Mouse (Mus musculus): Measurements from ENCODE around the gene Neurl1a. TPM values are rescaled to one million over a fixed set of nuclear protein-coding genes. Genes with fewer than 3 reads are reported as not detected.

Neurl1a gene
- polyA plus RNA-seq, 1 experiment = 4.6 TPM

- WGBS = 73% methylated on average over 7 of the region's 7 CpGs
- H3K27ac ChIP-seq (ENCODE audit: control insufficient read depth, insufficient read depth, low read depth, low read length, poor library complexity) = no peak overlapping the region
- TF ChIP-seq POLR2A (IDR thresholded peaks at IDR 0.05; ENCODE audit: borderline replicate concordance, control insufficient read depth, low read depth, low read length) (no peak), CTCF (IDR thresholded peaks at IDR 0.05; ENCODE audit: control insufficient read depth, insufficient read depth, low read length) (no peak)
- H3K4me3 ChIP-seq (replicated peaks; ENCODE audit: control insufficient read depth, low read depth, low read length) = no peak overlapping the region
- H3K4me1 ChIP-seq (ENCODE audit: control insufficient read depth, insufficient read depth, low read length) = no peaks in the 10 kb centered on the region; the same call in 1 of the 2 replicates
These were observed 43.0 kb downstream of the Neurl1a start for GRCm38 (mm10) chr19:47221500-47222153.

GRCm38 (mm10) chr19:47222154-47222840 is 43.7 kb downstream of the Neurl1a start:
- TF ChIP-seq CTCF (IDR thresholded peaks at IDR 0.05; ENCODE audit: control insufficient read depth, insufficient read depth, low read length) = no peak
- Histone ChIP-seq H3K27ac (ENCODE audit: control insufficient read depth, insufficient read depth, low read depth, low read length, poor library complexity) (no peak overlapping the region), H3K4me3 (replicated peaks; ENCODE audit: control insufficient read depth, low read depth, low read length) (no peak overlapping the region), H3K4me1 (ENCODE audit: control insufficient read depth, insufficient read depth, low read length) (no peaks in the 10 kb centered on the region; the same call in 1 of the 2 replicates)
- WGBS = 79% methylated on average over 8 of the region's 8 CpGs

DNA sequence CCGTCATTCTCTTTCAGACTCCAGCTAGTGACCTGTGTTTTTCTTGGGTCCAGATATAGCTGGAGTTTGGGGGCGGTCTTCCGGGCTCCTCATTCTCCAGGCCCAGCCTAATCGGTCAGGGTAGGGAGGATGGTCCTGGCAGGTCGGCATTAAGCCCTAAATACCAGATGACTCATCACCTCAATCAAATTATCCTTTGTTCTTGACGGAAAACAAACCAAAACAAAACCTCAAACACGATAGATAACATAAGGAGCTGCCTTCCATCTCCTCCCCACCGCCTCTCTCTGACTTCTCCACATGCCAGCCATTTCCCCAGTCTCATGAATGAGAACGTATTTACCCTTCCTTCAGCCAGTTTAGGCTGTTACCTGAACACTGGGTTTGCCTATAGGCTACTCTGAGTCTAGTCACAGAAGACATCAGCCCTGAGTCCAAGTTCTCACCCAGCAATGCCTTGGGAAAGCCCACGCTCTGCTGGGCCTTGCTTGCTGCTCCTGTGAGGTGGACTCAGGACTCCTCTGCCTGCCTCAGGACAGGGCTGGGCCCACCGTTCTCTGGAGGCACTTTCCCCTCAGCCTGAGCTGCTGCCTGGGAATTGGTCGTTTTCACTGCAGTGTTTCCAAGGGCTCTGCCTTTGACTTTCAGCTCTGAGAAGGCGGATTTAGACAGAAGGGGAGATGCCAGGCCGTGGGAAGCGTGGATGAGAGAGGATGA is 44.4 kb downstream of the Neurl1a start:
- TF ChIP-seq CTCF (IDR thresholded peaks at IDR 0.05; ENCODE audit: control insufficient read depth, insufficient read depth, low read length) (no peak), POLR2A (IDR thresholded peaks at IDR 0.05; ENCODE audit: borderline replicate concordance, control insufficient read depth, low read depth, low read length) (no peak)
- Histone ChIP-seq H3K4me3 (replicated peaks; ENCODE audit: control insufficient read depth, low read depth, low read length) (no peak overlapping the region), H3K27ac (ENCODE audit: control insufficient read depth, insufficient read depth, low read depth, low read length, poor library complexity) (no peak overlapping the region), H3K4me1 (ENCODE audit: control insufficient read depth, insufficient read depth, low read length) (no peaks in the 10 kb centered on the region; the same call in 1 of the 2 replicates)
- WGBS = 77% methylated on average over 15 of the region's 15 CpGs

GRCm38 (mm10) chr19:47224743-47225142 is 46.1 kb downstream of the Neurl1a start:
- WGBS = 13% methylated on average over 4 of the region's 4 CpGs
- no peak overlapping the region for H3K4me3 ChIP-seq (replicated peaks; ENCODE audit: control insufficient read depth, low read depth, low read length)
- TF ChIP-seq POLR2A (IDR thresholded peaks at IDR 0.05; ENCODE audit: borderline replicate concordance, control insufficient read depth, low read depth, low read length) = no peak
- no peak for TF ChIP-seq CTCF (IDR thresholded peaks at IDR 0.05; ENCODE audit: control insufficient read depth, insufficient read depth, low read length)
- no peak overlapping the region for H3K27ac ChIP-seq (ENCODE audit: control insufficient read depth, insufficient read depth, low read depth, low read length, poor library complexity)
- H3K4me1 ChIP-seq (ENCODE audit: control insufficient read depth, insufficient read depth, low read length) = no peaks in the 10 kb centered on the region; the same call in 1 of the 2 replicates

DNA sequence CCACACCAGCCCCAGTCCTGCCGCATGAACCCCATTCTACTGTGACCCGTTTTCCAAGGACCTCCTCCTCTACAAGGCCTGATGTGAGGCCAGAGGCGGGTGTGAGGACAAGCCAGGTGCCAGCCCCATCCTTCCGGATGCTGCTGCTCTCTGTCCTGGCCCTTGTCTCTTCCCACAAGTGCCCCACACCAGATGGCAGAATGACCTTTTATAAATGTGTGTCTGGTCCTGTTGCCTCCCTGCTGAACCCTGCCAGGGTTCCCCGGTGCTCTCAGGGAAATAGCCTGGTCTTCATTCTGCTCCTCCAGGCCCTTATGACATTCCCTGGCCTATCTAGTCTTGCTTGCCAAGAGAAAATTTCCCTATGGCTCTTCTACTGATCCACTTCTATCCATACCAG is 47.2 kb downstream of the Neurl1a start:
- Histone ChIP-seq H3K4me1 (ENCODE audit: control insufficient read depth, insufficient read depth, low read length) (no peaks in the 10 kb centered on the region; the same call in 1 of the 2 replicates), H3K27ac (ENCODE audit: control insufficient read depth, insufficient read depth, low read depth, low read length, poor library complexity) (no peak overlapping the region), H3K4me3 (replicated peaks; ENCODE audit: control insufficient read depth, low read depth, low read length) (no peak overlapping the region)
- WGBS = 74% methylated on average over 5 of the region's 5 CpGs
- no peak for TF ChIP-seq CTCF (IDR thresholded peaks at IDR 0.05; ENCODE audit: control insufficient read depth, insufficient read depth, low read length)
- TF ChIP-seq POLR2A (IDR thresholded peaks at IDR 0.05; ENCODE audit: borderline replicate concordance, control insufficient read depth, low read depth, low read length) = no peak

DNA sequence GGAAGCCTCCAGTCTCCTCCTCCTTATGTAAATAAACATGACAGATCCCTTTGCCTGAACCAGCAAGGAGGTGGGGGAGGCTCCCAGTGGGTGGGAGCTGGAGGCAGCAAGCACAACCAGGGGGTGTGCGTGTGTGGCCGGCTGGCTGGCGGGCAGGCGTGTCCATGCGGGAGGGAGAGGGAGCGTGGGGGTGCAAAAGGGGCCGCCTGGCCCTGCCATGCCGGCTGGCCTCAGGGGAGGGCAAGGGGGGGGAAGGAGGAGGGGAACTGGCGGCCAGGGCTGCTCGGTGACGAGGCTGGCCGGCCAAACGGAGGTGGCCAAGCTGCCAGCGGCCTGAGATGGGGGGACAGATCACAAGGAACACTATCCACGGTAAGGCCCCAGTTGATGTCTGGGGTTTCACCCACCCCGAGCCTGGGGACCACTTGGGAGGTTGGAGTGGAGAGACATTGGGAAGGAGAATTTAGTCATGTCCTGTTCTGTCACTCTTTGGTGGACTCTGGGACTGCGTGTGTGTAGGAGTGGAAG is 50.2 kb downstream of the Neurl1a start:
- Histone ChIP-seq H3K4me3 (replicated peaks; ENCODE audit: control insufficient read depth, low read depth, low read length) (no peak overlapping the region), H3K27ac (ENCODE audit: control insufficient read depth, insufficient read depth, low read depth, low read length, poor library complexity) (no peak overlapping the region), H3K4me1 (ENCODE audit: control insufficient read depth, insufficient read depth, low read length) (no peaks in the 10 kb centered on the region; the same call in 1 of the 2 replicates)
- WGBS = 21% methylated on average over 17 of the region's 17 CpGs
- TF ChIP-seq CTCF (IDR thresholded peaks at IDR 0.05; ENCODE audit: control insufficient read depth, insufficient read depth, low read length) (no peak), POLR2A (IDR thresholded peaks at IDR 0.05; ENCODE audit: borderline replicate concordance, control insufficient read depth, low read depth, low read length) (no peak)

GRCm38 (mm10) chr19:47229461-47229860 is 50.8 kb downstream of the Neurl1a start:
- no peak for TF ChIP-seq CTCF (IDR thresholded peaks at IDR 0.05; ENCODE audit: control insufficient read depth, insufficient read depth, low read length)
- no peak for TF ChIP-seq POLR2A (IDR thresholded peaks at IDR 0.05; ENCODE audit: borderline replicate concordance, control insufficient read depth, low read depth, low read length)
- Histone ChIP-seq H3K4me1 (ENCODE audit: control insufficient read depth, insufficient read depth, low read length) (no peaks in the 10 kb centered on the region; the same call in 1 of the 2 replicates), H3K27ac (ENCODE audit: control insufficient read depth, insufficient read depth, low read depth, low read length, poor library complexity) (no peak overlapping the region; the same call in 1 of the 2 replicates), H3K4me3 (replicated peaks; ENCODE audit: control insufficient read depth, low read depth, low read length) (no peak overlapping the region)
- WGBS = 74% methylated on average over 5 of the region's 5 CpGs

DNA sequence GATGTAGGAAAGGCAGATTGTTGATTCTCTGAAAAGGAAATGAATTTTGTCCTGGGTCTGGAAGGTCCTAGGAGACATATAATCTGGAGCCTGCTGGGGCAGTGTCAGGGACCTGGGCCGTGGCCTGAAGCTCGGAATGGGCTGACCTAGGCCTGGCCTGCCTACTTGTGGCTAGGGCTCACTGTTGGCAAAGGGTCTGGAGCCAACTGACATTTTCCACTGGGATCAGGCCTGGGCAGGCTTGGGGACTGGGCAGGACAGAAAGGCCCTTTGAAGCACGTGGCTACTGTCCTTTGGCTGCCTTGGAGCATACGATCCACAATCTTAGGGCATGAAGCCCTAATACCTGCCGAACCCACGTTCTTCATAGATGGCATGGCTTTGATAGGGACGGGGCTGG is 51.5 kb downstream of the Neurl1a start:
- 78% methylated on average over 7 of the region's 7 CpGs for WGBS
- TF ChIP-seq POLR2A (IDR thresholded peaks at IDR 0.05; ENCODE audit: borderline replicate concordance, control insufficient read depth, low read depth, low read length) = no peak
- no peak for TF ChIP-seq CTCF (IDR thresholded peaks at IDR 0.05; ENCODE audit: control insufficient read depth, insufficient read depth, low read length)
- no peak overlapping the region for H3K4me3 ChIP-seq (replicated peaks; ENCODE audit: control insufficient read depth, low read depth, low read length)
- no peaks in the 10 kb centered on the region; the same call in 1 of the 2 replicates for H3K4me1 ChIP-seq (ENCODE audit: control insufficient read depth, insufficient read depth, low read length)
- no peak overlapping the region for H3K27ac ChIP-seq (ENCODE audit: control insufficient read depth, insufficient read depth, low read depth, low read length, poor library complexity)

All from bone marrow, adult 2 months (tissue).